Comparison of ENCODE assay signal across 27 mouse cellular contexts in genomic region chr10:85587758-85588157, GRCm38 (mm10).
A peak's percentile ranks its signal among the peaks of the same experiment; 100 is the strongest.
DNase-seq lines count a peak whose midpoint lies in the region; ATAC-seq and TF ChIP-seq lines count a peak whose summit lies in the region.
"Had no signal": no experiment of that assay in that cellular context is flagged by ENCODE, and none has a peak within 500 bp of the region (broad histone marks: within the 10 kb centered on the region; RNA-seq: fewer than 3 reads in every experiment).

No protein-coding gene starts in this region.

- no peaks in the 10 kb centered on the region for H3K27me3 ChIP-seq in kidney, adult 2 months (replicated peaks; ENCODE audit: control insufficient read depth, insufficient read depth, low read length)
- no peaks in the 10 kb centered on the region for H3K27me3 ChIP-seq in thymus, adult 2 months (ENCODE audit: control insufficient read depth, insufficient read depth, low read length)
- H3K27me3 ChIP-seq: CH12.LX; embryonic facial prominence, embryonic 12.5 days; forebrain, embryonic 12.5 days had no signal

- no peak for TF ChIP-seq CTCF in kidney, adult 2 months (conservative IDR thresholded peaks at IDR 0.05; ENCODE audit: insufficient read depth, insufficient read length, low read depth, low read length)
- TF ChIP-seq CTCF in thymus, adult 2 months (IDR thresholded peaks at IDR 0.05; ENCODE audit: borderline replicate concordance, control insufficient read depth, extremely low read depth, insufficient read depth, low read length, poor library complexity): no peak

- no peaks in the 10 kb centered on the region for H3K4me1 ChIP-seq in kidney, adult 2 months (ENCODE audit: control insufficient read depth, insufficient read depth, low read length)
- H3K4me1 ChIP-seq in thymus, adult 2 months (replicated peaks; ENCODE audit: control insufficient read depth, insufficient read depth, low read length): no peaks in the 10 kb centered on the region; the same call in 1 of the 2 replicates
- H3K4me1 ChIP-seq: embryonic facial prominence, embryonic 12.5 days; forebrain, embryonic 12.5 days had no signal

- H3K36me3 ChIP-seq in kidney, adult 2 months (ENCODE audit: control insufficient read depth, insufficient read depth, low read length): no peaks in the 10 kb centered on the region
- H3K36me3 ChIP-seq in thymus, adult 2 months (ENCODE audit: control insufficient read depth, insufficient read depth, low read length): no peaks in the 10 kb centered on the region
- H3K36me3 ChIP-seq: embryonic facial prominence, embryonic 10.5 days; embryonic facial prominence, embryonic 12.5 days; forebrain, embryonic 10.5 days; forebrain, embryonic 12.5 days; G1E had no signal

- peak; percentile 93 for ATAC-seq in granulocyte monocyte progenitor cell, adult 5-6 weeks (replicated peaks; ENCODE audit: poor library complexity, severe bottlenecking)
- ATAC-seq in megakaryocyte, adult 5-6 weeks (ENCODE audit: poor library complexity, severe bottlenecking): peak; percentile 87
- no peak for ATAC-seq in erythroblast, adult 5-6 weeks (replicated peaks; ENCODE audit: low FRiP score, poor library complexity, severe bottlenecking)
- ATAC-seq: CD4-positive, CD25-positive, alpha-beta regulatory T cell, adult 4 months; forebrain, embryonic 14.5 days; forebrain, embryonic 16.5 days had no signal

- H3K4me3 ChIP-seq in kidney, adult 2 months (ENCODE audit: insufficient read depth, low read depth, low read length): no peak overlapping the region
- H3K4me3 ChIP-seq in thymus, adult 2 months (ENCODE audit: control insufficient read depth, insufficient read depth, low read length): no peak overlapping the region
- H3K4me3 ChIP-seq: embryonic facial prominence, embryonic 10.5 days; embryonic facial prominence, embryonic 12.5 days; erythroblast, embryonic 14.5 days; forebrain, embryonic 10.5 days; forebrain, embryonic 12.5 days had no signal

- WGBS in kidney, adult 2 months: 91% methylated on average over 3 of the region's 3 CpGs
- 24% methylated on average over 3 of the region's 3 CpGs for WGBS in thymus, adult 2 months

- no peak overlapping the region for H3K27ac ChIP-seq in kidney, adult 2 months (ENCODE audit: insufficient read depth, low read depth, low read length)
- H3K27ac ChIP-seq in thymus, adult 2 months (ENCODE audit: control insufficient read depth, insufficient read depth, low read length): no peak overlapping the region
- H3K27ac ChIP-seq: embryonic facial prominence, embryonic 10.5 days; embryonic facial prominence, embryonic 12.5 days; forebrain, embryonic 10.5 days; forebrain, embryonic 12.5 days had no signal

- DNase-seq in heart, adult 11 months: peak; percentile 19
- no peak for DNase-seq in heart, adult 18-20 months
- no peak for DNase-seq in kidney, adult 2 months
- no peak for DNase-seq in thymus, adult 2 months
- DNase-seq: adrenal gland, adult 2 months; adrenal gland, postnatal 10 days; adrenal gland, postnatal 25 days; B cell, adult 2 months; cerebellum, adult 11 months; cerebellum, adult 18-20 months; cerebellum, adult 8-10 months; cerebellum, adult 9-11 months; cerebellum, postnatal 14 days; cerebellum, postnatal 36 days had no signal

- no peak for TF ChIP-seq POLR2A in kidney, adult 2 months (IDR thresholded peaks at IDR 0.05; ENCODE audit: low read depth, low read length)
- no peak for TF ChIP-seq POLR2A in thymus, adult 2 months (IDR thresholded peaks at IDR 0.05; ENCODE audit: control insufficient read depth, extremely low read depth, insufficient read depth, low read length, poor library complexity)
